Mouse (Mus musculus) spleen, adult 2 months (tissue): ENCODE measurements around the gene Ccdc88c.

Experiments used
- CTCF ChIP-seq: fragments of 200-500 bp; IDR thresholded peaks from 2 replicates; pipeline ENCODE4 v1.5.1; 2011; ENCODE audit warnings: mild to moderate bottlenecking, inconsistent platforms; ENCODE audit not compliant: insufficient read depth, insufficient read length, insufficient replicate concordance; ENCODE audit errors: extremely low read depth
- POLR2A ChIP-seq: fragments of 200-500 bp; IDR thresholded peaks from 2 replicates; pipeline ENCODE4 v1.6.1; 2011; ENCODE audit warnings: low read depth, low read length, inconsistent platforms

DNA sequence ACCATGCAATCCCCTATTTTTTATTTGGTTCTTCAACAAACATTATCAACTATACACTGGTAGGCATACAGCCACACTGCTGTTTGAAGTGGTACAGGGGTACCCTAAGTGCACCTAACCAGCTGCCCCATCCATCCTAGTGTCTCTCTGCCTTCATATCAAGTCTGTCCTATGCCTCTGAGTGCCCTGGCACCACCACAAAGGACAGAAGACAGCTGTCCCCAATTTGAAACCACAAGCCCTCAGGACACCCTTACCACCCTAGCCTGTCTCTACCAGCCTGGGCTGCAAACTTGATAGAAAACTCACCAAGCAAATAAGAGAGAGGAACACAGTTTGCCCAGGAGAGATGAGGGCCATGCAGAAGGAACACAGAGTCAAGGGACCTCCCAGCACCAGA is 51.3 kb downstream of the Ccdc88c start:
- TF ChIP-seq POLR2A (no peak), CTCF (no peak)
